Mouse (Mus musculus): ENCODE results near the gene Wdr63. TPM values are rescaled to one million over a fixed set of nuclear protein-coding genes. Genes with fewer than 3 reads are reported as not detected.

Gene Wdr63
- total RNA-seq, 2 experiments from 2014 or later, result not detected

Other genes starting within 250 kb of the Wdr63 start
- 10 to 100 TPM; 18.2 to 19.6 TPM for gene Bcl10, start 185.3 kb downstream of the Wdr63 start, total RNA-seq (2021)
- 10 to 100 TPM; 16.0 to 16.6 TPM for gene 2410004B18Rik, start 170.1 kb downstream of the Wdr63 start, total RNA-seq (2021)
- gene Syde2, start 120.3 kb downstream of the Wdr63 start, total RNA-seq (2021), result 10 to 100 TPM; 13.8 to 18.6 TPM
- gene Mcoln3, start 9.3 kb upstream of the Wdr63 start, total RNA-seq (2021), result not detected
- gene Mcoln2, start 41.7 kb upstream of the Wdr63 start, total RNA-seq (2021), result under 1 TPM; 0.22 to 0.25 TPM
- under 1 TPM; 0.24 to 0.28 TPM for gene Lpar3, start 112.8 kb upstream of the Wdr63 start, total RNA-seq (2021)